Mouse (Mus musculus) ZHBTc4 (cell line): ENCODE results near the gene Slc4a4.

ENCODE experiments used
- DNase-seq: peaks from one replicate; pipeline ENCODE4 v3.0.0-alpha.2; 2011; ENCODE audit warnings: low read depth, low spot score

Gene Slc4a4

GRCm38 (mm10) chr5:88886668-88887555 lies at the start of gene Slc4a4:
Gene Slc4a4, plus strand, starts transcription at chr5:88886818.
- DNase-seq, result peak; percentile 65

GRCm38 (mm10) chr5:88840080-88840798 lies 46.4 kb upstream of the Slc4a4 start:
- DNase-seq, result no peak

- DNase-seq, result no peak
Observed at GRCm38 (mm10) chr5:88857311-88857710, 29.3 kb upstream of the Slc4a4 start.

- DNase-seq, result no peak
Observed at GRCm38 (mm10) chr5:88857801-88858200, 28.8 kb upstream of the Slc4a4 start.

GRCm38 (mm10) chr5:88858226-88858625 lies 28.4 kb upstream of the Slc4a4 start:
- no peak for DNase-seq

GRCm38 (mm10) chr5:88862163-88862562 lies 24.5 kb upstream of the Slc4a4 start:
- DNase-seq, result peak; percentile 64

GRCm38 (mm10) chr5:88862794-88863193 lies 23.8 kb upstream of the Slc4a4 start:
- DNase-seq, result no peak

- peak; percentile 67 for DNase-seq
Observed at GRCm38 (mm10) chr5:88884101-88884500, 2.5 kb upstream of the Slc4a4 start.

- DNase-seq, result no peak
Observed at GRCm38 (mm10) chr5:88885503-88885902, 1.1 kb upstream of the Slc4a4 start.

GRCm38 (mm10) chr5:88885944-88886343 lies 674 bp upstream of the Slc4a4 start:
- no peak for DNase-seq

GRCm38 (mm10) chr5:88886349-88886667 lies 310 bp upstream of the Slc4a4 start:
- no peak for DNase-seq

GRCm38 (mm10) chr5:88887556-88888412 lies 1.2 kb downstream of the Slc4a4 start:
- DNase-seq, result peak; percentile 35

GRCm38 (mm10) chr5:88888413-88888700 lies 1.7 kb downstream of the Slc4a4 start:
- no peak for DNase-seq

- DNase-seq, result no peak
Observed at GRCm38 (mm10) chr5:88889326-88889725, 2.7 kb downstream of the Slc4a4 start.

- DNase-seq, result no peak
Observed at GRCm38 (mm10) chr5:88890146-88890545, 3.5 kb downstream of the Slc4a4 start.

GRCm38 (mm10) chr5:88896574-88896973 lies 10.0 kb downstream of the Slc4a4 start:
- DNase-seq, result peak; percentile 42

GRCm38 (mm10) chr5:88903111-88903510 lies 16.5 kb downstream of the Slc4a4 start:
- no peak for DNase-seq

GRCm38 (mm10) chr5:88903526-88903925 lies 16.9 kb downstream of the Slc4a4 start:
- no peak for DNase-seq

- DNase-seq, result no peak
Observed at GRCm38 (mm10) chr5:88904841-88905240, 18.2 kb downstream of the Slc4a4 start.

GRCm38 (mm10) chr5:88907615-88908014 lies 21.0 kb downstream of the Slc4a4 start:
- DNase-seq, result peak; percentile 56

GRCm38 (mm10) chr5:88912629-88913028 lies 26.0 kb downstream of the Slc4a4 start:
- DNase-seq, result no peak

- no peak for DNase-seq
Observed at GRCm38 (mm10) chr5:88915082-88915481, 28.5 kb downstream of the Slc4a4 start.
